Mouse (Mus musculus): ENCODE measurements at regions not wholly inside any gene's neighbourhood (a gene's known extent, or its start where the extent isn't known, plus 50 kb on each side); places are given as distances from the start of the nearest gene placed in this dataset.

GRCm38 (mm10) chr1:167981292-167981691, 292.3 kb downstream of the Lmx1a start:
- no peaks in the 10 kb centered on the region for H3K27me3 ChIP-seq (ENCODE audit: control insufficient read depth, insufficient read depth, low read length)
- H3K4me2 ChIP-seq (ENCODE audit: low read depth), result no peak overlapping the region
- H3K4me1 ChIP-seq (replicated peaks; ENCODE audit: control insufficient read depth in 2 of 2, insufficient read depth in 2 of 2, low read length in 1 of 2), result no peaks in the 10 kb centered on the region
- DNase-seq (ENCODE audit: low read depth in 3 of 3, low spot score in 3 of 3), result no peak
- TF ChIP-seq CTCF (IDR thresholded peaks at IDR 0.05; ENCODE audit: low read depth), result no peak
- no peak for TF ChIP-seq EP300 (IDR thresholded peaks at IDR 0.05; ENCODE audit: low read depth)
- no peak overlapping the region for H3K27ac ChIP-seq
- H3K36me3 ChIP-seq (replicated peaks; ENCODE audit: control insufficient read depth, insufficient read depth, low read depth), result no peaks in the 10 kb centered on the region
- WGBS (ENCODE audit: insufficient replicate concordance), result 72% methylated on average over 2 of the region's 2 CpGs
- no peak overlapping the region for H3K9ac ChIP-seq (replicated peaks)
- H3K9me3 ChIP-seq (ENCODE audit: control insufficient read depth, low read length), result no peaks in the 10 kb centered on the region
- H3K4me3 ChIP-seq (ENCODE audit: insufficient read depth in 1 of 2, low read depth in 2 of 2, low read length in 2 of 2), result no peak overlapping the region
- ATAC-seq (ENCODE audit: insufficient read depth), result no peak

- H3K36me3 ChIP-seq (replicated peaks; ENCODE audit: control insufficient read depth, insufficient read depth, low read depth), result no peaks in the 10 kb centered on the region
- no peak overlapping the region for H3K27ac ChIP-seq
- H3K4me3 ChIP-seq (ENCODE audit: insufficient read depth in 1 of 2, low read depth in 2 of 2, low read length in 2 of 2), result no peak overlapping the region
- H3K4me1 ChIP-seq (replicated peaks; ENCODE audit: control insufficient read depth in 2 of 2, insufficient read depth in 2 of 2, low read length in 1 of 2), result no peaks in the 10 kb centered on the region
- ATAC-seq (ENCODE audit: insufficient read depth), result no peak
- no peak for TF ChIP-seq EP300 (IDR thresholded peaks at IDR 0.05; ENCODE audit: low read depth)
- WGBS (ENCODE audit: insufficient replicate concordance), result 39% methylated on average over 3 of the region's 3 CpGs
- no peaks in the 10 kb centered on the region for H3K9me3 ChIP-seq (ENCODE audit: control insufficient read depth, low read length)
- no peak overlapping the region for H3K4me2 ChIP-seq (ENCODE audit: low read depth)
- H3K27me3 ChIP-seq (ENCODE audit: control insufficient read depth, insufficient read depth, low read length), result no peaks in the 10 kb centered on the region
- H3K9ac ChIP-seq (replicated peaks), result no peak overlapping the region
- DNase-seq (ENCODE audit: low read depth in 3 of 3, low spot score in 3 of 3), result no peak
Measured at GRCm38 (mm10) chr1:168007456-168007855, 318.4 kb downstream of the Lmx1a start.

- no peaks in the 10 kb centered on the region for H3K4me1 ChIP-seq (replicated peaks; ENCODE audit: control insufficient read depth in 2 of 2, insufficient read depth in 2 of 2, low read length in 1 of 2)
- no peak overlapping the region for H3K27ac ChIP-seq
- H3K9me3 ChIP-seq (ENCODE audit: control insufficient read depth, low read length), result no peaks in the 10 kb centered on the region
- H3K4me3 ChIP-seq (ENCODE audit: insufficient read depth in 1 of 2, low read depth in 2 of 2, low read length in 2 of 2), result no peak overlapping the region
- no peak overlapping the region for H3K9ac ChIP-seq (replicated peaks)
- H3K4me2 ChIP-seq (ENCODE audit: low read depth), result no peak overlapping the region
- H3K36me3 ChIP-seq (replicated peaks; ENCODE audit: control insufficient read depth, insufficient read depth, low read depth), result no peaks in the 10 kb centered on the region
- no peaks in the 10 kb centered on the region for H3K27me3 ChIP-seq (ENCODE audit: control insufficient read depth, insufficient read depth, low read length)
- ATAC-seq (ENCODE audit: insufficient read depth) (no peak), DNase-seq (ENCODE audit: low read depth in 3 of 3, low spot score in 3 of 3) (no peak)
- WGBS (ENCODE audit: insufficient replicate concordance), result 55% methylated on average over 1 of the region's 1 CpGs
- no peak for TF ChIP-seq CTCF (IDR thresholded peaks at IDR 0.05; ENCODE audit: low read depth)
- no peak for TF ChIP-seq EP300 (IDR thresholded peaks at IDR 0.05; ENCODE audit: low read depth)
Measured at GRCm38 (mm10) chr1:168008216-168008615, 319.2 kb downstream of the Lmx1a start.

GRCm38 (mm10) chr1:168010416-168010815, 321.4 kb downstream of the Lmx1a start:
- WGBS (ENCODE audit: insufficient replicate concordance), result 58% methylated on average over 5 of the region's 5 CpGs
- H3K4me3 ChIP-seq (ENCODE audit: insufficient read depth in 1 of 2, low read depth in 2 of 2, low read length in 2 of 2), result no peak overlapping the region
- TF ChIP-seq EP300 (IDR thresholded peaks at IDR 0.05; ENCODE audit: low read depth) (no peak), CTCF (IDR thresholded peaks at IDR 0.05; ENCODE audit: low read depth) (no peak)
- no peak overlapping the region for H3K27ac ChIP-seq
- H3K9ac ChIP-seq (replicated peaks), result no peak overlapping the region
- H3K4me2 ChIP-seq (ENCODE audit: low read depth), result no peak overlapping the region
- H3K27me3 ChIP-seq (ENCODE audit: control insufficient read depth, insufficient read depth, low read length), result no peaks in the 10 kb centered on the region
- no peak for ATAC-seq (ENCODE audit: insufficient read depth)
- H3K36me3 ChIP-seq (replicated peaks; ENCODE audit: control insufficient read depth, insufficient read depth, low read depth), result no peaks in the 10 kb centered on the region
- no peaks in the 10 kb centered on the region for H3K4me1 ChIP-seq (replicated peaks; ENCODE audit: control insufficient read depth in 2 of 2, insufficient read depth in 2 of 2, low read length in 1 of 2)
- DNase-seq (ENCODE audit: low read depth in 3 of 3, low spot score in 3 of 3), result no peak
- no peaks in the 10 kb centered on the region for H3K9me3 ChIP-seq (ENCODE audit: control insufficient read depth, low read length)

- no peaks in the 10 kb centered on the region for H3K36me3 ChIP-seq (replicated peaks; ENCODE audit: control insufficient read depth, insufficient read depth, low read depth)
- DNase-seq (ENCODE audit: low read depth in 3 of 3, low spot score in 3 of 3) (no peak), ATAC-seq (ENCODE audit: insufficient read depth) (no peak)
- H3K9ac ChIP-seq (replicated peaks), result no peak overlapping the region
- WGBS (ENCODE audit: insufficient replicate concordance), result 62% methylated on average over 4 of the region's 4 CpGs
- no peaks in the 10 kb centered on the region for H3K9me3 ChIP-seq (ENCODE audit: control insufficient read depth, low read length)
- no peaks in the 10 kb centered on the region for H3K4me1 ChIP-seq (replicated peaks; ENCODE audit: control insufficient read depth in 2 of 2, insufficient read depth in 2 of 2, low read length in 1 of 2)
- no peak overlapping the region for H3K4me2 ChIP-seq (ENCODE audit: low read depth)
- H3K4me3 ChIP-seq (ENCODE audit: insufficient read depth in 1 of 2, low read depth in 2 of 2, low read length in 2 of 2), result no peak overlapping the region
- TF ChIP-seq CTCF (IDR thresholded peaks at IDR 0.05; ENCODE audit: low read depth), result no peak
- TF ChIP-seq EP300 (IDR thresholded peaks at IDR 0.05; ENCODE audit: low read depth), result no peak
- H3K27me3 ChIP-seq (ENCODE audit: control insufficient read depth, insufficient read depth, low read length), result no peaks in the 10 kb centered on the region
- H3K27ac ChIP-seq, result no peak overlapping the region
Measured at GRCm38 (mm10) chr1:168012069-168012468, 323.0 kb downstream of the Lmx1a start.
